Mouse (Mus musculus) retina, postnatal 1 day (tissue): ENCODE measurements at regions not wholly inside any gene's neighbourhood (a gene's known extent, or its start where the extent isn't known, plus 50 kb on each side); places are given as distances from the start of the nearest gene placed in this dataset.
"Not testable (repeated sequence)": the region's sequence is repeated elsewhere in the genome, so short reads cannot be mapped to it uniquely, and the experiment has no call there.

Experiments used
- DNase-seq: peaks from one replicate; pipeline ENCODE4 v3.0.0-alpha.2; 2012

DNA sequence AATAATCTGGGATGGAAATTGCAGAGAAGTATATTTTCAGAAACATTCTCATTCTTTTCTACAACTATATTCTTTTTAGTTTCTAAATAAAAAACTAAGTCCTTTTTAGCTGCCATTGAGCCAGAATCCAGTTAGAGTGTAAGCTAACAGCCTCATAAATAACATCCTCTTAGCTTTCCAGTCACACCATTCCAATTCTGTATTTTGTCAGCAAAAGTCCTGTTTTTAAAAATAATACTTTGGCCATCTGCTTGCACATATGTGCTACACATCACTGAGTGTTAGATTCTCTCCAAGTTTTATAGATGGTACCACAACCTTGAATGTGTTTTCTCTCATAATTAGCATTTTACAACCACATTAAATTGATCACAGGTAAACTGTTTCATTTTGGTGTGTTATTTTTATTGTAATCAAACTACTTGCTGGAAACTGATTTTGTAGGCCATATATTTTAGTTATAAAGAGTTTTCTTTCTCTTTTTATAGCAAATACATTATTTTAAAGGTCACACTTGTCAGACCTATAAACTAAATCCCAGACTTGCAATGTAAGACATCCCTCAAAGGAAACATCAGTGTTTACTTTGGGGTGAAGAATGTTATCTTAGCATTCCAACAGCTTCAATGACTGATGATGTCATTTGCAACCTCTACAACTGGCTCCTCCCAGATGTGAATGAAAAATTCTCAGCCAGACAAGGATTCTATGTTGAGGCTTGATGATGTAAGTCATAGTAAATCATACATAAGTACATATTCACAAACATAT is 1878.9 kb upstream of the Flrt2 start:
- no peak for DNase-seq

DNA sequence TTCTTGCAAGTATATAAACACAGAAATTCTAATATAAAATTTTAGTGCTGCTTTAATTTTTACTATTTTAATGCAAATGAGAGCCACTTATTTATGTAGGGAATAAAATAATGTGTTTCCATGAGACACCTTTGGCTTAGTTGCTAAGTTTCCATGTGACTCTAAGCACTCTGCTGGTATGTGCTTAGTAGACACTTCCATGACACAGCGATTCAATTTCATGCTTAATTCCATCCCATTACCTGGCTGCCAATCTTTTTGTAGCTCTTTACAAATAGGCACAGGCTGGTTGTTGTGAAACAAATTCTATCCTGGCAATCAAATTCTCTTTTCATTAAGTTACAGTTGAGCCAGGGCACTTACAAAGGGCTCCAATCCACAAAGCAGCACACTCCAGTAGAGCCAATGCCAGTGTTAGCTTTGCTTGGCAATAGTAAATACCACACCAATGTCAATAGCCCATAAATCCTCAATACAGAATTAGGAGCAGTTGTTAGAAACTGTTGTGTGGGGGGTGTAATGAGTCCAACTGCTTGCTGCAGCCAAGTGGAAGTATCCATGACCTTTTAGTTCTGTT is 1841.0 kb upstream of the Flrt2 start:
- peak; percentile 8 for DNase-seq

DNA sequence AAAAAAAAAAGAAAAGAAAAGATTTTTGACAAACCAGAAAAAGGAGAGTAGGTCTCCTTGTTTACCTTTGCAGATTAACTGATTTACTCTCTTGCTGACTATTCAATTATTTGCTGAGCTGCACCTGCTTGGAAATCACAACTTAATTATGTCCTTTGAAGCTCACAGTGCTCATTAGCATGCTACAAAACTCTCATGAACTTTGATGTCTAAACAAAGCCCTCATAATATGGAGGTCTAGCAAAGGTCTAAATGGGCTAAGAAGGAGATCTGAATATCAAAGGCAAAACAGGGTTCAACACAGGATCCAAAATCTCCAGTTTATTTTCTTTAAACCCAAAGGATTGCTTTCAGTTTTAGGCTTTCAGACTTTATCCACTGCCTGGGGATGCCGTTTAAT is 1840.4 kb upstream of the Flrt2 start:
- DNase-seq, result peak; percentile 46

DNA sequence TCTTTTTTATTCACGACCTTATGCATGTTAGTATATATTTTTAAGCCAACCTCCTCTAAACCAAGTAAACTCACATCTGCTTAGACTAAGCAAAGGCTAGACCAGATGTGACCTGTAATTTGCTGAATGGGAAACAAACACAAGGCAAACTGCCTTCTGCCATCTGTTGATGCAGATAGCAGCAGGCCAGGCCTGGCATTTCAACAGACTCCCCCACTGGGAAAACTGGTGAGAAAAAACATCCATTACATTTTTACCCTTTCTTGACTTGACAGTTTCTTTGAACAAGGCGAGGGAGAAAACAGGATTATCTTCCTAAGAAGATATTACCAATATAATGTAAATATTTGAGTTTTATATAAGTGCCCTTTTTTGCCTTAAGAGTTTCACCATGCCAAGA is 1806.1 kb upstream of the Flrt2 start:
- DNase-seq, result peak; percentile 10

DNA sequence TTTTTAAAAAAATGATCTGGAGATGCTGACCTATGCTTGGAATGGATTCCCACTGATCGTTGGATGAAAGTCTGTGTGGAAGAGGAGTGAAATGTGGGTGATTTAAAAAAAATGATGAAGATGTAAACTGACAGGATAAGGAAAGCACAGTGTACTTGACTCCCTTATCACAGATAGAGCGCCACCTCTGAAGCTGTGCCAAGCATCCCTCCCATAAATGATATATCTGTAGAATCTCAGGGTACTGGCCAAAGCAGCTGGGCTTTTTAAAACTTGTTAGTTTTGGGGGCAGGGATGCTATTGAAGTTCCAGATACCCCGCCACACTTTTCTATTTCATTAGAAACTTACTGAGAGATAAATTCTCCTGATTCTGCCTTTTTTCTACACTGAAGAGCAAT is 1801.9 kb upstream of the Flrt2 start:
- no peak for DNase-seq

DNA sequence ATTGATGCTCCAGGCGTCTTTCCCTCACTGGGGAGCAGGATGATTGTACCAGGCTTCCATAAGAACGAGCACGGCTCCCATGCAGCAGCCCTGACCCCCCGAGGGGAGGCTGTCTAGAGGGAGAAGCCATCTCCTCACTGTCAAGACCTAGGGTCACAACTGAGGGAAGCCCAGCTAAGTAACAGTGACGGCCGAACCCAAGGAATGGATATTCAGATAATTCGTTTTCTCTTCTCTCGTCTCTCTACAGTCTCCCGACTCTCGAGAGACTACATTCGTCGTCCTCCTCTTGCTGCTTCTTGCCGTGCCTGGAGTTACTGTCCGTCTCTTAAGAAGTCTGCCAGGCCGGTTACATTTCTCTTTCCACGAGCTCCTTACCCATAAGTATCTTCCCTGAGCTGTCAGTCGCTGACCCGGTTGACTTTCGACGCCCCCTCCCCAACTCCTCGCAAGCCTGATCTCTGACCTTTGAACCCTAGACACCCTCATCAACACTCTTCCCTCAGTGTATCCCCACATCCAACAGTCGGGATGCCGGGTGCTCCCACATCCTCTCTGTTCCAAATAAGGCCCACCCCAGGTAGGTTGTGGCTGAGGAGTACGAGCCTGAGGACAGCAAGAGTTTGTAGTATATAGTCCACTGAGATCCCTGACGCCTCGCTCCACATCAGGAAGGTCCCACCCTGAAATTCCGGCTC is 1763.3 kb upstream of the Flrt2 start:
- DNase-seq, result not testable (repeated sequence)

DNA sequence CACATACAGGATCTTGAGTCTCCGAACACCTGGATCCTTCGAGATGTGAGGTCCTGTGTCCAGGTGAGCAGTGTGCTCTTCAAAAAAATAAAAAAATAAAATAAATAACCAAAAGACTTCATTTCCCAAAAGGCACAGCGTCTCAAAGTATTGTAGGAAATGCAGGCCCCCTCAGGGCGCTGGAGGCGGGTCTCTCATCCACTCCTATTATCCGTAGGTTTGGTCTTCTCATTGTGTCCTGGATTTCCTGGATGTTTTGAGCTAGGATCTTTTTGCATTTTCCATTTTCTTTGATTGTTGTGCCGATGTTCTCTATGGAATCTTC is 1762.8 kb upstream of the Flrt2 start:
- DNase-seq, result not testable (repeated sequence)

DNA sequence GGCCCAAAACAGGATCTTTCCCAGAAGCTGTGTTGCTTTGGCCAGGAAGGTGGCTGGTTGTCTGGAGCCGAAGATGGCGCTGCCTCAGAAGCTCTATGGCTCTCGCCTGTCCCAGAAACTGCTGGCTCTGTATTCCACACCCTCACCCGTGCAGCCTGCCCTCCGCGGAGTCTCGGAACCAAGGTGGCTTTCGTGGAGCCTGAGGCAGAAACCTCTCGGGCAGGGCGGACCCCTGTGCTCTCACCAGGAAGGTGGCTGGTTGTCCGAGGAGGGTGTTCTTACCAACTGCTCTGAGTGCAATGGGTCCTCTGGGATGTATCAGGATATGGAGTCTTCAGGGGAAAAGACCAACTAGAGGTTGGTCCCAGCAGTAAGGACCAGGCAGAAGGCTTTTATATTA is 1761.8 kb upstream of the Flrt2 start:
- not testable (repeated sequence) for DNase-seq

DNA sequence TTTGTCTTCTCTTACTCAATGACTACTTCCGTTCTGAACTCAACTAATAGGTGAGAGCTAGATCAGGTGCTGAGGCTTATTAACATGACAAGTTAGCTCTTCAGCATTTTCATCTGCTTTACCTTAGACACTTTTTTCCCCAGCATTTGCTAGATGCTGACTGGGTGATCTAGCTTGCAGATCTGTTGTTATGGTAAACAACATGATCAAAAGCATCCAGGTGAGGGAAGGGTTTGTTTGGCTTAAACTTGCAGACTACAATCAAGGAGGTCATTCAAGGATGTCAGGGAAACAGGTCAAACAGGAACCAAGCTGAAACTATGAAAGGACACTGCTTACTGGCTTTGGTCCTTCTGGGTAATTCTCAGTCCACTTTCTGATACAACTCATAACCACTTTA is 1731.2 kb upstream of the Flrt2 start:
- no peak for DNase-seq

DNA sequence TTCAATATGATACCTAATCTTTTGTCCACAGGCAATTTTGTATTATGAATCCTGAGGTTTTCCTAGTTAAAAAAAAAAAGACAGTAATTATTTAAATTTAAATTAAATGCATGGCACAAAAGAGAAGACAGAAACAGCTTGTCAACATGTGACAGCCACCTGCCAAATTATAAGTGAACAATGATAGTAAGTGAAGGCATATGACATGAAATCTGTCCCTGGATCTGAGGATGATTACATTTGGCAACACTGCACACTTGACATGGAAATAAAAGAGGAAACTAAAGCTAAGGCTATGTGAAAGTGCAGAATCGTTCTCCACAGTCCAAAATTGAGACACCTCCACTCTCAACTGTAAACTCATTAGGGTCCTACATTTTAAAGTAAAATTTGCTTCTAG is 1710.7 kb upstream of the Flrt2 start:
- DNase-seq, result no peak

DNA sequence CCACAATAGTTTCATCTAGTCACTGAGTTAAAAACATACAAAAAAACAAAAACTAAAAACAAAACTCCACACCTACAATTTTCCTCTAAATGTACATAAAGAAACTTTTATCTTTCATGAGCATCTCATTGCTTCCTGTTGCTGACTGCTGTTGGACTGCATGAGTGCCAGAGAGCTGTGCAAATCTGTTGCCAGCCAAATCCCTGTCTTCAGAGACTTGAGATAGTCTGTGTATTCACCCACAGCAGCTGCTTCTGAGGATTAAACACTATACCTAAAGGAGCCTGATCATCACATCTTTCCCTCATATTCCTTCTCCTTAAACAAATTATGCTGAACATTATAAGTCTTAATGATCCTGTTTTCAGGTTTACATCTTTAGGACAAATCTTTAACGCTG is 1700.5 kb upstream of the Flrt2 start:
- no peak for DNase-seq

DNA sequence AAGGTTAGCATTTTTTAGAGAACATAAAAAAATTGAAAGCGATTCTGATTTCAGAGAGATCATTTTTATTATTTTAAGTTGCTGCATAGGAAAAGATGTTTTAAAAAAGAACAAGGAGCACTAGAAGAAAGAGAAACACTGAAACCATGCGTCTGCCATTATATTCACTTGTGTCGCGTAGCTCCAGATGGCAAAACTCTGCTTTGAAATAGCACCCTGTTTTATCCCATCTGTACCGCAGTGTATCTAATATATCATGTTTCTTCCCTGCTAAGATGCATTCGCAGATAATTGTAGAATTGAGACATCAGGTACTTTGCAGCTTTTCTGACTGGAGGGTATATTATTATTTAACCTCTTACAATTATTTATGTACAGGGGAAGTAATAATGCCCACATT is 1698.2 kb upstream of the Flrt2 start:
- DNase-seq, result no peak

DNA sequence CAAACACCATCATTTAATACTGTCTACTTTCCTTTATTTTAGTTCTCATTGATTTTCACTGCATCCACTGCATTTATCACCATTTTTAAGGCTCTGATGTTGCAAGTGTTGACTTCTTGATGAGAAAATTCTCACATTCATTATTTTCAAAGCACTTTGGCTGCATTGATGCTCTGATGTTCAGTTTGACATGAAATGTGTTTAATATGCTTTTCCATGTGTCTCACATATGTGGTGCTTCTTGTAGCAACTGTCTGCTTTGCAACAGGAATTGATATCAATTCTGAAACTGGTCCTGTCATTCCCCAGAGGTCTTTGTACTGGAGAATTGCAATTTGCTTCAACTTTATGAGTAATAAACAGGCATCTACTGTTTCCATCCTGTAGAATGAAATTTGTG is 1676.1 kb upstream of the Flrt2 start:
- no peak for DNase-seq

DNA sequence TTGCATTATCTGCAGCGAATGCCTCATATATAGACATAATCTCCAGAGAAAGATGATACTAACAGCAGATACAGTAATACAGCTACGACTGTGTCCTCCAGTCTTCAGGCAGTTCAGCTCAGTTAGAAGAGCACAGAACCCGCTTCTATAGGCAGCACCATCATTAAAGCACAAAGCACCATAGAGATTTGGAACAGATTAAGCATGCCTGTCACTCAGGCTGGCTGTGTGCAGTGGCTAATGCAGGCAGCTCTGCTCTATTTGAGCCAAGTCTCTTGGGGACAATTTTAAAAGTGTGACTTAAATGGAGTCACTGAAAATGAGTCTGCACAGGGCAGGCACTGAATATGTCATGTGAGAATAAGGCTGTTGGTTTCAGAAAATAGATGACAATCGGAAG is 1660.7 kb upstream of the Flrt2 start:
- DNase-seq, result peak; percentile 16

DNA sequence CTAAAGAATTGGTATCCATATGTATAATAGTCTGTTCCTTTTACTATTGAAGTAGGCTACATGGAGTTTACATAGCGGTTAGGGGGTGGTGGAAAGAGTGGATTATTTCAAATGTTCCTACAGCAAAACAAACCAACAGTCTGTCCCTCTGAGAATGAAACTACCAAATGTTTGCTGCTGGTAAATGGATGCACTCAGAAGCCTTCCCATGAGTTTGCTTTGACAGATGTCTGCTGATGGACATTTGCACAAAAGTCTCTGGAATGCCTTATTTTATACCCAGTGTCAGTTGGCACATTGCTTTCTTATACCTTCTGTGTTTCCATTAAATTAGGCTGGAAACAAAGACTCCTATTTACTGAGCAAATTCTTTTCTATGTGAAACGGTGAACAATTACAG is 1644.1 kb upstream of the Flrt2 start:
- DNase-seq, result no peak

DNA sequence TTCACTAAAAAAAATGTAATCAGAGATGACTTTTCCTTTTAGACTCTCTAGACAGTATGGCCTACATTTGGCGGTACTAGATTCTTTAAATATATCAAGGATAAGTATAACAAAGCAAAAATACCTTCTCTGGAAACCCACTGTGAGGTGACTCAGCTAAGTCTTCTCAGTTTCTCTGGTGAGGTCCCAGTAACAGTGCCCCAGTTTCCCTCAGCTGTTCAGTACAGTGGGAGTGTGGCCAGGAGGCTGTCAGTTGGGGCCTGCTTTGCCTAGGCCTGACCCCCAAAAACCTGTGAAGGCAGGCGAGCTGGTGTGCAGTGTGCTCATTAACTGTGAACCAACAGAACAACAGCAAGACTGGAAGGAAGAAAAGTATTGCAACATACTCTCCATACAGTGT is 1634.3 kb upstream of the Flrt2 start:
- no peak for DNase-seq

DNA sequence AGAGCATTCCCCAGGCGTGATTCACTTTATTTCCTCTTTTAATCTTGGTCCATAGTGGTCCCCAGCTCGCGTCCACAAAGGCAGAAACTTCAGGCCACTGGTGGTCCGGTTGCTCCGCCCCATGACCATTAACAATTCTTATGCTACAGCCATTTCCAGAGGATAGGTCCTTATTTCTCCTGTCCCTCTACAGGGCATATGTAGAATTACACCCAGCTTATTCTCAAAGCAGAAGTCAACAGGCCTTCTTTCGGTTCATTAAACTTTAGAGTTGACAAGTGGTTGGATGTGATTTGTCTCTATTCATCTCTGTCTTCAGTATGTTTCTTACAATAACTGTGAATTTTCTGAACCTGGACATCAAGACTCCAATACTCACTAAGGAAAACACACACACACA is 1632.4 kb upstream of the Flrt2 start:
- DNase-seq, result peak; percentile 23

DNA sequence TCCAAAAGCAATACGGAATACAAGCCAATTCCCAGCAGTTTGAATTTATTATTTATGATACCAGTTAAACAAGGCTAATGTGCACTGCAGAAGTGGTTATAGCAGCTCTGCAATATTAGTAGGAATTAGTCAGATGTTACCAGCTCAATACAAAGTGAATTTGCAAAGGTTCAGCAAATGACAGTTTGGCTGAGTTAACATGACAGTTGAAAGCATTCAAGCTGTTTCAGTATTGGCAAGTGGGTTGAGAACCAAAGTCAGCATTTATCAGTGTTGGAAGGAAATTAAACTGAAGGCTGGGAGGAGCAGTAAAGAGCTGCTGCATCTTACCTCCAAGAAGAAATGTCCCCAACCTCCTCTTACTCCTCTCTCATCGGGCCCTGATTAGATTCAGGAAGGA is 1631.7 kb upstream of the Flrt2 start:
- DNase-seq, result peak; percentile 35

DNA sequence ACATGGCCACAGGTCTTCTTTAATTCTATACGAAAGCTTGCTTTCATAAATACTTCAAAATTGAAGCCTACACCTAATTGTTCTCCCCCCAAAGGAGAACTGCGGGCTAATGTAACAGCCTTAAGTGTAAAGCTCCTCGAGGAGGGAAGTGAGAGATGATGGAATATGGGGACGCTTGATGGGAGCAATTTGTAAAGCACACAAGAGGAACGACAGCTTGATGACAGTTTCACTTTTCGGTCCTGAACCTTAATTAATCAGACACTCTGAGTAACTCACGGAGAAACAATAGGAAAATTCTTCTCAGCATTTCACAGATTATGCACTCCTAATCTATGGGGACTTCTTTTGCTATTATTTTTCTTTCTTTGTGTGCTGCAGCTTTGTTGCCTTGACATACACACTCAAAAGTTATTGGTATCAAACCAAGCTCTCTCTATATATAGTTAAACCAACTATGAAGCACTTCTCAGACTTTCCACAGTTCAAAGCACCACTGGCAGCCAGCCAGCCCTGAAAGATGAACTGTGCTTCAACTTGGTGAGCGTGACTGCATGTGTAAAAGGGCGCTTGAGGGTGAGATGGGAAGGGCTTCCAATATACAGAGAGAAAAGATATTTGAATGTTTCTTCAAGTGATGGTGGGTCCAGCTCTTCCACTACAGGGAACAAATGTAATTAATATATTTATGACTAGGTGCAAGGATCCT is 1625.4 kb upstream of the Flrt2 start:
- peak; percentile 76 for DNase-seq

DNA sequence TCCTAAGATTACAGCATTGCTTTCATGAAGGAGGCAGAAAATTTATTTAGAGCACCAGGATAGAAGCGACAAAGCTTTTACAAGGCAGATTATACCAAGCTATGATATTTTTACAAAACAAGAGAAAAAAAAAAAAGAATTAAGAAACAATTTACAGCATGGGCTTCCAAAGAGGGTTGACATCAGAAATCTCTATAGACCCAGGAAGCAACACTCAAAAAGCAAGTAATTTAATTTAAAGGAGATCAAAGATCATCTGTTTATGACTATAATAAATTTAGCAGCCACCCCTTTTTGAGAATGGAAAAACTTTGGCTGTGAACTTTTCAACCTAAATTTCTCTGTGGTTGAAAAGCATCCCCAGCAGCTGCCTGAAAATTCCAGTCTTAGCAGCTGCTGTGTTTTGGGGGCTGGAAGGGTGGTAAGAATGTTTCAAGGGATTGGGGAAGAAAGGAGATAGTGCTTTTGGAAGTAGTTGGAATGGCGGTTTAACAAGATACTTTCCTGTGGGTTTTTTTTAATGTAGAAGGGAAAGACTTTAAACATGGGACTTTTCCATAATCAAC is 1621.0 kb upstream of the Flrt2 start:
- DNase-seq, result no peak

DNA sequence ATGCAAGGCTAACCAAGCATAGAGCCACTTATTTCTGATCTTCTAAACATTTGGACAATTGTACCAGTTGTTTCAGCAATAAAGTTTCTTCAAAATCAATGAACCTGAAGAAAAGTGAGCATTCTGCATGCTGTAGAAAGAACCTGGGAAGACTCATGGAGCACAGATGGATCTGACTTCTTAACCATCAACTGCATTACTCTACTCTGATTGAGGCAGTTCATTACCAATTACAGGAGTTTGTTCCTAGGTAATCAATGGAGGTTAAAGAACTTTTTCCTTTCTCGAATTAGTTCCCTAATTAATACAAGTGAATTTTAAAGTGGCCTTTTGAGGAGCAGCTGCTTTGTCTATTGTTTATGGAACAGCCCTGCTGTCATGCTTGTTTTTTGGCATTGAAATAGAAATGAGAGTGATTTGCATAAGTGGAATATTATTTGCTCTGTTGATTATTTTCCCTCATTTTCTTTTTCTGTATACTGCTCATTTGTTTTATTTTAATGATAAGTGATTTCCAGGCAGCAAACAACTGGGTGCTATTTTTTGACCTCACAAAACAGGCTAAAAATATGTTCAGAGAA is 1586.4 kb upstream of the Flrt2 start:
- peak; percentile 50 for DNase-seq

DNA sequence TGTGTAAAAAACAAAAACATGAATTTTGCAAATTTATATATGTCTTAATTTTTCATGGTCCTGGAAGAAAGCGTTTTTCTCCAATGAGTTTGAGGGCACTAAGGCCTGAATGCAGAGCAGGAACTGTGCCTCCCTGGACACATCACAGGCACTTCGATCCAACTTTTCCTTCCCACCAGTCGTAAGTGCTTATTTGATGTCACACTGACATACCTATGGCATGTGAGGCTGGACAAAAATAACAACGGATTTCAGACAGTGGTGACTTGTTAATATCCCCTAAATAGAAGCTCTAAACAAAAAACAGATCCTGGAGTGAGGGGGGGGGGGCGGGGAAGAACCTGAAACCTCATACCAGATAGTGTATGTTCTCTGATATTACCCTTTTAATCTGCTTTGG is 1541.9 kb upstream of the Flrt2 start:
- no peak for DNase-seq
